Mouse (Mus musculus): Measurements from ENCODE around the gene Ntrk2.

DNA sequence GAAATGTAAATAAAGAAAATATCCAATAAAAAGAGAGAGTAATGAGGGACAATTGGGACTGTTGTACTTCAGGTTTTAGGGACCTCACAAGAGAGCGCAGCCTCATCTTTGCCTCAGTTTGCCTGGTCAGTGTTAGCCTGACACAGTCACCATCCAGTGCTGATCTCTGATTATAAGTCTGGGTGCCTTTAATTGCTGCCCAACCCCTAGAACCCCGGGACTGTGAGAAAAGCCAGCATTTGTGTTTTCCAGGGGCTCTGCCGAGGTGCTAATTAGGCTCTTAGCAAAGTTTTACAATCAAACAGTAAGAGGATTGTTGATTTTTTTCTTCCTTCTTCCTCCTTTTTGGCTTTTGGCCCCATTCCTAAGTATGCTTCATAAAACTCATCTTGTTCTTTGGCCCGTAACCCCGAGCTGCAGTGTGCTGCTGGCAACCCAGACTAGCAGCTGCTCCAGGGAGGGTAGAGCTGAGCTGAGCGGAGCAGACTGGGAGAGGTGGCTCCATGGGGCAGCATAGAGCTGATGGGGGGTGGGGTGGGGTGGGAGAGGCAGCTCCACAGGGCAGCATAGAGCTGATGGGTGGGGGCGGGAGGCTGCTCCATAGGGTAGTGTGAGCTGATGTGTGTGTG lies 34.5 kb downstream of the Ntrk2 start:
- TF ChIP-seq CTCF (IDR thresholded peaks at IDR 0.05; ENCODE audit: extremely low read depth, insufficient read depth, low read length): no peak
- no peak for TF ChIP-seq POLR2A (IDR thresholded peaks at IDR 0.05; ENCODE audit: extremely low read depth, insufficient read depth, low read length)
